Mouse (Mus musculus) heart, postnatal 0 days (tissue): ENCODE measurements around the gene Tead3.

Source experiments
- CTCF ChIP-seq: IDR thresholded peaks from 2 replicates; pipeline ENCODE4 v1.5.1; 2016; ENCODE audit warnings: antibody characterized with exemption, control low read depth, low read depth
- EP300 ChIP-seq: IDR thresholded peaks from 2 replicates; pipeline ENCODE4 v1.6.1; 2016; ENCODE audit warnings: antibody characterized with exemption, low read depth

DNA sequence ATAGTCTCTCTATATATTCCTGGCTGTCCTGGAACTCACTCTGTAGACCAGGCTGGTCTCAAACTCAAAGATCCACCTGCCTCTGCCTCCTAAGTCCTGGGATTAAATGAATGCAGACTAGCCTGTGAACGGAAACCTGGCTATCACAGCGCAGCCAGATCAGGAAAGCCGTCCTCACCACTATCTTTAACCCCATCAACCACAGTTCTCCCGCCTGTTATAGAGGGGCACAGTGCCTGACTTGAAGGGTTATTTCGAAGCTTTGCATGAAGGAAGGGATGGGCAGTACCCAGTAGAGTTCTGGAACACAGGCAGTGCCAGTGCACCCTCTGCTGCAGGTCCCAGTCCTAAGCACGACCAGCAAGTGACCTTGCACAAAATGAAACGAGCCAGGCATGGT lies 59.3 kb downstream of the Tead3 start:
- TF ChIP-seq CTCF (no peak), EP300 (no peak)
